Mouse (Mus musculus) left cerebral cortex, postnatal 25 days (tissue): ENCODE measurements at regions not wholly inside any gene's neighbourhood (a gene's known extent, or its start where the extent isn't known, plus 50 kb on each side); places are given as distances from the start of the nearest gene placed in this dataset.
A peak's percentile ranks its signal among the peaks of the same experiment; 100 is the strongest.

Source experiments
- DNase-seq, 2 experiments: peaks; one replicate each; pipeline ENCODE4 v3.0.0; 2022; ENCODE audit warnings: low spot score in 2 of 2, mixed read lengths in 1 of 2
- intact Hi-C: fragments of 180-260 bp; cut with DNase I; formaldehyde crosslinking; loops from one replicate; pipeline ENCODE4 v1.15.1; 2025

- intact Hi-C loops = no loop called here
- peak in 1 of 2 experiments; percentile 36 for DNase-seq
These were observed 100.2 kb downstream of the 1810010D01Rik start for GRCm38 (mm10) chr7:145107575-145108170.

GRCm38 (mm10) chr7:145106494-145106849, 101.4 kb downstream of the 1810010D01Rik start:
- peak; percentile 42 to 91 for DNase-seq
- intact Hi-C loops = loop anchor here (1.0 kb wide), 1 partner anchor 91 kb away; no protein-coding TSS in a partner anchor

GRCm38 (mm10) chr7:145105831-145106493, 102.0 kb downstream of the 1810010D01Rik start:
- DNase-seq = no peak
- intact Hi-C loops = loop anchor here (1.0 kb wide), 1 partner anchor 91 kb away; no protein-coding TSS in a partner anchor

- intact Hi-C loops = no loop called here
- DNase-seq = no peak
These were observed 105.2 kb downstream of the 1810010D01Rik start for GRCm38 (mm10) chr7:145102692-145103091.

GRCm38 (mm10) chr7:145102216-145102615, 105.7 kb downstream of the 1810010D01Rik start:
- peak; percentile 20 to 48 for DNase-seq
- intact Hi-C loops = no loop called here

- intact Hi-C loops = no loop called here
- no peak for DNase-seq
These were observed 109.6 kb downstream of the 1810010D01Rik start for GRCm38 (mm10) chr7:145098335-145098734.

GRCm38 (mm10) chr7:145094134-145094526, 113.8 kb downstream of the 1810010D01Rik start:
- intact Hi-C loops = no loop called here
- DNase-seq = no peak

- intact Hi-C loops = no loop called here
- DNase-seq = peak in 1 of 2 experiments; percentile 38
These were observed 114.3 kb downstream of the 1810010D01Rik start for GRCm38 (mm10) chr7:145093417-145094133.

- intact Hi-C loops = no loop called here
These were observed 115.3 kb downstream of the 1810010D01Rik start for GRCm38 (mm10) chr7:145092392-145093176.

GRCm38 (mm10) chr7:145090849-145091248, 117.1 kb downstream of the 1810010D01Rik start:
- DNase-seq = no peak
- intact Hi-C loops = no loop called here

More at GRCm38 (mm10) chr7:145092392-145093176, 115.3 kb downstream of the 1810010D01Rik start:
- DNase-seq = no peak

GRCm38 (mm10) chr7:145089315-145089721, 118.6 kb downstream of the 1810010D01Rik start:
- DNase-seq = no peak
- intact Hi-C loops = no loop called here

- intact Hi-C loops = no loop called here
- no peak for DNase-seq
These were observed 119.3 kb downstream of the 1810010D01Rik start for GRCm38 (mm10) chr7:145088655-145089054.

GRCm38 (mm10) chr7:145087790-145088189, 120.1 kb downstream of the 1810010D01Rik start:
- no peak for DNase-seq
- intact Hi-C loops = no loop called here

GRCm38 (mm10) chr7:145082917-145083752, 124.8 kb downstream of the 1810010D01Rik start:
- DNase-seq = no peak
- intact Hi-C loops = no loop called here

- DNase-seq = no peak
- intact Hi-C loops = no loop called here
These were observed 132.5 kb upstream of the Ccnd1 start for GRCm38 (mm10) chr7:145071996-145072790.

GRCm38 (mm10) chr7:145071533-145071932, 131.8 kb upstream of the Ccnd1 start:
- DNase-seq = no peak
- intact Hi-C loops = no loop called here

GRCm38 (mm10) chr7:145067366-145067765, 127.6 kb upstream of the Ccnd1 start:
- no peak for DNase-seq
- intact Hi-C loops = no loop called here

- intact Hi-C loops = no loop called here
- peak in 1 of 2 experiments; percentile 3 for DNase-seq
These were observed 116.6 kb upstream of the Ccnd1 start for GRCm38 (mm10) chr7:145056320-145056719.
